Mouse (Mus musculus) intestine, embryonic 16.5 days (tissue): ENCODE results near the gene Eipr1. TPM values are rescaled to one million over a fixed set of nuclear protein-coding genes. Genes with fewer than 3 reads are reported as not detected.
"Not testable (repeated sequence)": the region's sequence is repeated elsewhere in the genome, so short reads cannot be mapped to it uniquely, and the experiment has no call there.

Source experiments
- ATAC-seq: fragments of 200-750 bp; cut with Nextera tagmentation; 2 replicates; pipeline ENCODE4 v1.8.0; 2017; ENCODE audit warnings: moderate TSS enrichment, moderate library complexity
- H3K27ac ChIP-seq: fragments of 300-500 bp; sonication (generic); 2 replicates; pipeline ENCODE4 v1.5.1; 2014; ENCODE audit warnings: mild to moderate bottlenecking, low read length
- H3K27me3 ChIP-seq: fragments of 300-500 bp; sonication (generic); replicated peaks from 2 replicates; pipeline ENCODE4 v1.6.1; 2014; ENCODE audit warnings: low read length, control low read depth, mixed read lengths; ENCODE audit not compliant: control insufficient read depth, insufficient read depth
- H3K36me3 ChIP-seq: fragments of 300-500 bp; sonication (generic); 2 replicates; pipeline ENCODE4 v1.6.1; 2014; ENCODE audit warnings: low read length, control low read depth; ENCODE audit not compliant: control insufficient read depth, insufficient read depth
- H3K4me1 ChIP-seq: fragments of 300-500 bp; sonication (generic); 2 replicates; pipeline ENCODE4 v1.6.1; 2014; ENCODE audit warnings: low read length, control low read depth, mixed read lengths; ENCODE audit not compliant: control insufficient read depth, insufficient read depth
- H3K4me2 ChIP-seq: fragments of 300-500 bp; sonication (generic); 2 replicates; pipeline ENCODE4 v1.6.1; 2014; ENCODE audit warnings: low read depth, low read length, control low read depth
- H3K4me3 ChIP-seq: fragments of 300-500 bp; sonication (generic); 2 replicates; pipeline ENCODE4 v1.5.1; 2014; ENCODE audit warnings: mild to moderate bottlenecking, low read length
- H3K9ac ChIP-seq: fragments of 300-500 bp; sonication (generic); 2 replicates; pipeline ENCODE4 v1.6.1; 2014; ENCODE audit warnings: low read depth, low read length
- H3K9me3 ChIP-seq: fragments of 300-500 bp; sonication (generic); 2 replicates; pipeline ENCODE4 v1.6.1; 2016; ENCODE audit warnings: low read length, control low read depth; ENCODE audit not compliant: control insufficient read depth
- WGBS: fragments of 180-500 bp; shearing (Covaris S2); extraction: QIAGEN DNeasy Blood & Tissue Kit; methylation state at CpG from one replicate; pipeline ENCODE4 v1.1.7; 2014; 5-methylcytosine and 5-hydroxymethylcytosine counted together
- polyA plus RNA-seq: library from polyadenylated mRNA; unstranded; fragments of >200 nt; fragmentation: Nextera tagmentation; extraction: Ambion mirVana; gene quantifications from 2 replicates; pipeline ENCODE4 v1.2.1, GENCODE M21; 2015

Eipr1 gene
- polyA plus RNA-seq, 1 experiment from 2014 or later = 32.0 TPM

DNA sequence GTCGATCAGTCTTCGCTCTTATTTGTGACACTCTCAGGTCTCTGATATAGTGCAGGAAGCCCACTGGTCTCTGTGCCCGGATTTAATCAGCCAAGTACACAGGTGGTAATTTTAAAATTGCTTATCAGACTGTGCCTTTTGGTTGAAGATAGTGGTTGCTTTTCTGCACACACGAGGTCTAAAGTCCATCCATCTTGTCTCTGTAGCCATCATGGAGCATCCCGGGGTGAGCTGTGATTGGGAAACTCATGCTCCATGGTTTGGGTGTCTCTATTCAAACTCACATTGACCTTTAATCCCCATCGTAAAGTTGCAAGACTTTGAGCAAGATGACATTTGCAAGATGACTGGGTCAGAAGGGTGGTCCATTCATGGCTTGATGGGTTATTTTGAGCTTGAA is 153.9 kb downstream of the Eipr1 start:
- no peaks in the 10 kb centered on the region for H3K36me3 ChIP-seq
- no peak for ATAC-seq
- H3K27me3 ChIP-seq = no peaks in the 10 kb centered on the region

DNA sequence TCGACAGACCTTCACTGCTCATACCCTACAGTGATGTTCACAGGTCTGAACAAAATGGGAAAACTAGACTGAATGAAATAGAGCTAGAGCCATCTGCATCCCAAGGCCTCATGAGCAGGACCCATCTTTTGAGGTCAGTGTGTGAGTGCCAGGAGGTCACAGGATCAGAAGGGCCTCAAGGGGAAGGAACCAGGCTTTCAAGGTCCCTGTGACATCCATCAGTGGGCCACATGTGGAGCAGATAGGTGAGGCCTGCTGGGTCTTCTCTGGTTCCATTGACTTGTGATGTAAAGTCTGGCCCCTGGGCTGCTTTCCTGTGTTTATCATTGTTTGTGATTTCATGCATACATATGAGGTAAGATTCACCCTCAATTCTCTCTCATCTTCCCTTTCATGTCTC is 154.4 kb downstream of the Eipr1 start:
- ATAC-seq = no peak
- H3K4me1 ChIP-seq = no peaks in the 10 kb centered on the region

More for the DNA sequence above, 153.9 kb downstream of the Eipr1 start:
- no peaks in the 10 kb centered on the region for H3K9me3 ChIP-seq
- WGBS = 75% methylated on average over 6 of the region's 6 CpGs
- no peak overlapping the region for H3K4me2 ChIP-seq
- H3K4me3 ChIP-seq = no peak overlapping the region
- no peak overlapping the region for H3K27ac ChIP-seq
- H3K9ac ChIP-seq = no peak overlapping the region
- H3K4me1 ChIP-seq = no peaks in the 10 kb centered on the region

DNA sequence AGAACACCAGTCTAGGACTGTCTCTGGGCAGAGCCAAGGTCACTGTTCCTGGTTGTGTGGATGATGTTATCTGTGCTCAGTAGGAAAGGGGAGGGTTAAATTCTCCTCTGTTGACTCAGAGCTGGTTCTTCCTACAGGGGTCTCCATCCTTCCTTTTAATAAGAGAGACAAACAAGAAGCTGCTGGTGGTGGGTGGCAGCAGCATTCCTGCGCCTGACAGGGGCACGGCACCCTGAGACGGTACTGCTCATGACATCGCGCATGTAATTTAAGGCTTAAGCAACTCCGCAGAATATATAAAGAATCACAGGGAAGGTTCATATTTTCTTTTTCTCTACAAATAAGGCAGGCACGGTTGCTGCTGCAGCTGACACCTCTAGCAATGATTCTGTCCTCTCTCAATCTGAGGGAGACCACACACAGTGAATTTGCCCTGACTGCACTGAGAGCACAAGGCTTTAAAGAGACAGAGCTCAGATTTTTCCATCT is 155.2 kb downstream of the Eipr1 start:
- H3K4me1 ChIP-seq = no peaks in the 10 kb centered on the region
- no peaks in the 10 kb centered on the region for H3K9me3 ChIP-seq
- peak; percentile 72 for ATAC-seq
- no peaks in the 10 kb centered on the region for H3K36me3 ChIP-seq
- 10% methylated on average over 7 of the region's 7 CpGs for WGBS
- H3K4me3 ChIP-seq = no peak overlapping the region
- 0 out of 2 replicates have a peak overlapping the region, but pooled peaks have one; percentile 0 for H3K4me2 ChIP-seq
- no peak overlapping the region for H3K9ac ChIP-seq
- H3K27me3 ChIP-seq = no peaks in the 10 kb centered on the region
- peak overlapping the region; percentile 47; the same call in 1 of the 2 replicates for H3K27ac ChIP-seq

More for the DNA sequence above, 154.4 kb downstream of the Eipr1 start:
- no peak overlapping the region for H3K4me3 ChIP-seq
- no peak overlapping the region for H3K4me2 ChIP-seq
- no peaks in the 10 kb centered on the region for H3K36me3 ChIP-seq
- no peak overlapping the region for H3K9ac ChIP-seq
- no peak overlapping the region for H3K27ac ChIP-seq
- WGBS = 97% methylated on average over 1 of the region's 1 CpGs
- H3K9me3 ChIP-seq = no peaks in the 10 kb centered on the region
- H3K27me3 ChIP-seq = no peaks in the 10 kb centered on the region

DNA sequence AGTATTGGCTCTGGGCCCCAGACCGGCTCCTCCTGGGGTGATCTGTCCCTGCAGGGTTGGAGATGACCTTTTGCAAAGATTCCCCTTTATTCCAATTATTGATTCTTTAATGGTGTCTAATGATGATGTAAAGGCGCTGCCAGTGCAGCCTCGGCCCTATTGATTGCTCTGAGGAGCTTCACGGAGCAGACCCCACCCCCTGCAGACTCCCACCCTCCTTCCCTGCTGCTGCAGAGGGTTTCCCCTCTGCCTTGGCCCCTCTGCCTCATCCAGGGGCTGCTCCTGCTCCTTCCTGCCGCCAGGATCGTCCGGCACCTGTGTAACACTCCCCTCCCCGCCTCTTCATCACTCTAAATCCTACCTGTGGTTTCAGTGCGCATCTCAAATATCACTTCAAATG is 156.2 kb downstream of the Eipr1 start:
- 32% methylated on average over 9 of the region's 9 CpGs for WGBS
- no peak overlapping the region for H3K4me2 ChIP-seq

DNA sequence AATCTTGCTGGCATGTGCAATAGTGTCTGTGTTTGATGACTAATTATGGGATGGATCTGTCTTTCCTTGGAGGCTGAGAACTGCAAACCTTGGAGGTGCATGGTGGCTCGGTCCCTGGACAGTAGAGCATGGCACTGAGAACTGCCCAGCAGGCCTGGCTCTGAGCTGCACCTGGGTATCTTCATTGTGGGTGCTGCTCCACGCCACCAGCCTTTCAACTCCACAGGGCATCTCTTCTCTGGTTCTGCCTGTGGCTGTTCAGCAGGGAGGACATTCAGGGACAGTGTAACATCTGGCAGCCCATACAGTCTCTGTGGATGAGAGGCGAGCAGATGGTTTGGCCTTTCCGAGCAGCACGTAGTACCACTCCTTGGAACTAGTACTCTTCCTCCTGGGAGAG is 158.2 kb downstream of the Eipr1 start:
- no peaks in the 10 kb centered on the region for H3K36me3 ChIP-seq
- no peak for ATAC-seq
- no peaks in the 10 kb centered on the region for H3K9me3 ChIP-seq
- H3K9ac ChIP-seq = no peak overlapping the region
- WGBS = 80% methylated on average over 5 of the region's 5 CpGs
- H3K27me3 ChIP-seq = no peaks in the 10 kb centered on the region
- H3K4me2 ChIP-seq = no peak overlapping the region
- no peak overlapping the region for H3K27ac ChIP-seq
- H3K4me3 ChIP-seq = no peak overlapping the region
- H3K4me1 ChIP-seq = no peaks in the 10 kb centered on the region

More for the DNA sequence above, 156.2 kb downstream of the Eipr1 start:
- no peaks in the 10 kb centered on the region for H3K36me3 ChIP-seq
- H3K9ac ChIP-seq = no peak overlapping the region
- no peak overlapping the region for H3K27ac ChIP-seq
- no peak for ATAC-seq
- no peaks in the 10 kb centered on the region for H3K27me3 ChIP-seq
- no peaks in the 10 kb centered on the region for H3K9me3 ChIP-seq
- H3K4me3 ChIP-seq = no peak overlapping the region
- no peaks in the 10 kb centered on the region for H3K4me1 ChIP-seq

DNA sequence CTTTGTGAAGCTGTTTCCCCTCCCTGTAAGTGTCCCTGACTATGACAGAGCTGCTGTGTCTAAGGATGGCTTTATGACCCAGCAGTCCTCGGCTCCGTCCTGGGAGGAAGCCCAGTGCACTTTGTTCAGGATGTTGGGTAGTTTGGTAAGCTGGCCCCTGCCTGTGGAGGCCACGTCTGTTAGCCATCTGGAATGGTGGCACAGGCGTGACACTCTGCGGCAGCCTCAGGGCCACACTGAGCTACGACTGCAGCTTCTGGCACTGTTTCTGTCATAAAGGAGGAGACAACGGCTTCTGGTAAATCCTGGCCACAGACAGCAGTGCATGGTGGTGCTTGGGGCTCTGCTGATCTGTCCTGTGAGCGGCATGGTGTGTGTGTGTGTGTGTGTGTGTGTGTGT is 159.0 kb downstream of the Eipr1 start:
- Histone ChIP-seq H3K27me3 (no peaks in the 10 kb centered on the region), H3K36me3 (no peaks in the 10 kb centered on the region), H3K4me3 (no peak overlapping the region), H3K27ac (no peak overlapping the region), H3K4me1 (no peaks in the 10 kb centered on the region), H3K4me2 (no peak overlapping the region), H3K9me3 (no peaks in the 10 kb centered on the region), H3K9ac (no peak overlapping the region)
- whole genome bisulfite sequencing = 54% methylated on average over 8 of the region's 8 CpGs
- no peak for ATAC-seq

DNA sequence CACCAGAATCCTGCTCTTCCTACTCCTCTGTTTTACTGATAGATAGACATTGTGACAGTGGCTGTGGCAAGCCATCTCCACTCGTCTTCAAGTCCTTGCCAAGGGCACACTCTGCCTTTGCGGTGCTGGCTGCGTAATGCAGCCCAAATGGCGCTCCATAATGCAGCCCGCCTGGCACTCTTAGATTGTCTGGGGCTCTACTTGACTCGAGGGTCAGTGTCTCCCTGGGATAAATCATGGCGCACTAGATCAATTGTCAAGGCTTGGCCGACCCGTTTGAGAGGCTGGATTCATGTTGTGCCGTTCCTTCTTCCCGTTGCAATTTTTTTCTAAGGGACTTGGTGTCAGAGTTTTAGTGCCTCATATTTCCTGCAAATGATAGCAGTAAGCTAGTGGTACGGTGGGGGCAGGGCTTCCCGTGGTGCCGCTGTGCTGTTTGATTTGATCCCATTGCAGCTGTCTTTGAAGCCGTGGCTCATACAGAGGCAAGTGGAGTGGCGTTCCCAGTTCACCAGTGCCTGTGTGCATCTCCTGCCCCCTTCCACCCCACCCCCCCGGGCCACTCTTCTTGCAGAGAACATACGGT is 160.8 kb downstream of the Eipr1 start:
- H3K4me1 ChIP-seq = no peaks in the 10 kb centered on the region
- 58% methylated on average over 18 of the region's 18 CpGs for WGBS
- H3K4me2 ChIP-seq = no peak overlapping the region
- H3K9me3 ChIP-seq = no peaks in the 10 kb centered on the region
- H3K4me3 ChIP-seq = no peak overlapping the region
- no peak overlapping the region for H3K9ac ChIP-seq
- no peaks in the 10 kb centered on the region for H3K36me3 ChIP-seq
- ATAC-seq = no peak
- H3K27me3 ChIP-seq = no peaks in the 10 kb centered on the region
- H3K27ac ChIP-seq = no peak overlapping the region

DNA sequence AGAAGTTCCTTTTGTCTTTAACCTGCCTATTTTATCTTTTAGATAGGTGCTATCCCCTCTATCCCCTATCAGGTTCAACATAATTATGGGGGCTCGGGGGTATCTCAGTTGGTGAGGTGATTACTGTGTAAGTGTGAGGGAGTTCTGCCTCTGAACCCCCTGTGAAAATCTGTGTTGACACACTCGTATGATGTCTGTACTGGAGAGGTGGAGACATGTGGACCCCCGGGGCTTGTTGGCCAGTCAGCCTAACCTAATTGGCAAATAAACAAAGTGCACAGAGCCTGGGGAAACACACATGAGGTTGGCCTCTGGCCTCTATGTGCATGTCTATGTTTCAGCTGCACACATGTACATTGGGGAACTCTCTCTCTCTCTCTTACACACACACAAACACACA is 161.5 kb downstream of the Eipr1 start:
- Histone ChIP-seq H3K9me3 (no peaks in the 10 kb centered on the region), H3K27ac (no peak overlapping the region), H3K36me3 (no peaks in the 10 kb centered on the region), H3K4me1 (no peaks in the 10 kb centered on the region), H3K9ac (no peak overlapping the region), H3K4me2 (no peak overlapping the region), H3K4me3 (no peak overlapping the region), H3K27me3 (no peaks in the 10 kb centered on the region)
- ATAC-seq = no peak
- WGBS = 55% methylated on average over 3 of the region's 3 CpGs

DNA sequence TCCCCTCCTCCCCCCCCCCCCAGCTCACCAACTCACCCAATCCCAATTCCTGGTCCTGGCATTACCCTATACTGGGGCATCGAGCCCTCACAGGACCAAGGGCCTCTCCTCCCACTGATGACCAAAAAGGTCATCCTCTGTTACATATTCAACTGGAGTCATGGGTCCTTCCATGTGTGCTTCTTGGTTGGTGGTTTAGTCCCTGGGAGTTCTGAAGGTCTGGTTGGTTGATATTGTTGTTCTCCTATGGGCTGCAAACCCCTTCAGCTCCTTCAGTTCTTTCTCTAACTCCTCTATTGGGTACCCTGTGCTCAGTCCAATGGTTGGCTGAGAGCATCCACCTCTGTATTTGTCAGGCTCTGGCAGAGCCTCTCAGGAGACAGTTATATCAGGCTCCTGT is 162.5 kb downstream of the Eipr1 start:
- not testable (repeated sequence) for H3K9me3 ChIP-seq, H3K27ac ChIP-seq, H3K36me3 ChIP-seq, H3K27me3 ChIP-seq, H3K4me1 ChIP-seq, H3K4me2 ChIP-seq, ATAC-seq, H3K9ac ChIP-seq, H3K4me3 ChIP-seq
- WGBS = 100% methylated on average over 1 of the region's 1 CpGs
